Mouse (Mus musculus): ENCODE measurements around the gene Spast. TPM values are rescaled to one million over a fixed set of nuclear protein-coding genes. Genes with fewer than 3 reads are reported as not detected.

Gene Spast
- polyA plus RNA-seq, 1 experiment from 2014 or later = 18.0 TPM

Other genes with a start within 250 kb of the Spast start
- 89.3 and 94.8 TPM in 2 replicates for gene Memo1, start 43.5 kb upstream of the Spast start, polyA plus RNA-seq (2016; fragmentation: Nextera tagmentation; extraction: Ambion mirVana)
- gene Dpy30, start 15.0 kb upstream of the Spast start, polyA plus RNA-seq (2016; fragmentation: Nextera tagmentation; extraction: Ambion mirVana) = 287 and 298 TPM in 2 replicates
- 38.3 and 39.2 TPM in 2 replicates for gene Slc30a6, start 56.6 kb downstream of the Spast start, polyA plus RNA-seq (2016; fragmentation: Nextera tagmentation; extraction: Ambion mirVana)
- gene Nlrc4, start 120.2 kb downstream of the Spast start, polyA plus RNA-seq (2016; fragmentation: Nextera tagmentation; extraction: Ambion mirVana) = 0.16 and 0.19 TPM in 2 replicates
- gene Yipf4, start 150.5 kb downstream of the Spast start, polyA plus RNA-seq (2016; fragmentation: Nextera tagmentation; extraction: Ambion mirVana) = 31.4 and 34.8 TPM in 2 replicates
- gene Birc6, start 189.3 kb downstream of the Spast start, polyA plus RNA-seq (2016; fragmentation: Nextera tagmentation; extraction: Ambion mirVana) = 92.4 and 99.8 TPM in 2 replicates

All from embryonic facial prominence, embryonic 10.5 days (tissue).